Mouse (Mus musculus): ENCODE results near the gene Gtsf1l. TPM values are rescaled to one million over a fixed set of nuclear protein-coding genes. Genes with fewer than 3 reads are reported as not detected.

Gene Gtsf1l
- total RNA-seq, 2 experiments from 2014 or later: not detected

DNA sequence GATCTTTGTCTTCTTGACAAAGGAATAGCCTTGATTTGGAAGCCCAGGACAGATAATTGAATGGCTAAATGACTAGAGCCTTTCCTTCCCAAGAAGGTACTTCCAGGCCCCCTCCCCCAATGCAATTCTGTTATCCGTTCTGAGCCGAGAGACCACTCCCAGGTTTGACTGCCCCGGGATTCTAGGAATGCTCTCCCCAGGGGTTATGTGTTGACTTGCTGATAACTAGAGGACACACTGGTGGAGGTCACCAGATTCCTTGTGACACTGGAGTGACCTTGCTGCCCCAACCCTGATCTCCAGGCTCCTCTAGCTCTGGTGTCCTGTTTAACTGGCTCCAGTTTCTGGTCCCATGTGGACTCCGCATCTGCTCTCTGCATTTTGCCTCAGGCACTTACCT lies 35.6 kb downstream of the Gtsf1l start:
- DNase-seq (ENCODE audit: low spot score): no peak

DNA sequence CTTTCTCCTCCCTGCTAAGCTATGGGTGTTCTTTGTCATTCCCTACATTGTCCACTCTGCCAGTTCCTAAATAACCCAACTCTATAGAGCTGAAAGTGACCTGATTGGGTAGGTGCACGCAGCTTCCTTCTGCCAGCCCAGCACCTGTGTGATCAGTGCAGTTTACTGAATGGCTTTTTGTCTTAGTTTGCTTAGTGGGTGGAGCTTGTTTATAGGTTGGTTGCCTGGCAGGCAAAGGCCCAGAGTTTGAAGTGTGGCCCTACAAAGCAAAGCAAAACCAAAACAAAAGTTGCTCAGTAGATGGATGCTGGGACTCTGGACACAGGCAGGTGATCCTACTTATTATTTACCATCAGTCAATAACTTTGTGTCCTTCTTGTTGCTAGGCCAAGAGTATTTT lies 36.0 kb downstream of the Gtsf1l start:
- no peak for DNase-seq (ENCODE audit: low spot score)

- no peak for DNase-seq (ENCODE audit: low spot score)
Measured at GRCm38 (mm10) chr2:163049116-163049515, 38.5 kb downstream of the Gtsf1l start.

DNA sequence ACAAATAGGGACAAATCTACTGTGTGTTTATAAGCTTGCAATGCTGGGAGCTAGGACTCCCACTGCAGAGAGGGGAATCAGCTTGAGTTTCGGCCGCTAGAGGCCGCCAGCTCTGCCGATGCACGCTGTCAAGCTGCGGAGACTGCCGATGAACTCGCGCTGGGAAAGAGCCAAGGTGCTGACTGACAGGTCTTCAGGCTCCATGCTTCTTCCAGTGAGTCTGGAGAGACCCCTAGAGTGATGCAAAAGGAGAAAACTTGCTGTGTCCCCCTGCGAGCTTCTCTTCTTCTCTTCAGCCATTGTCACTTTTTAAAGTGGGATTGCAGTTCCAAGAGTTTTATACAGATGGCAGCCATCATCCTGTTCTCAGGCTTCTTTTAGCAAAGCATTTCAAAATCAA lies 39.5 kb downstream of the Gtsf1l start:
- peak; percentile 54 for DNase-seq (ENCODE audit: low spot score)

GRCm38 (mm10) chr2:163039940-163040339 lies 47.7 kb downstream of the Gtsf1l start:
- no peak for DNase-seq (ENCODE audit: low spot score)

Small RNAs within 50 kb of the gene (microRNA-seq; reads per million reads assigned to microRNA genes)
- gene Gm22174 (not detected), gene Mir7003 (not detected)

Other genes starting within 250 kb of the Gtsf1l start
- gene Srsf6, start 156.3 kb downstream of the Gtsf1l start, total RNA-seq (2021): 10 to 100 TPM; 38.1 to 38.4 TPM
- not detected for gene L3mbtl1, start 144.4 kb downstream of the Gtsf1l start, total RNA-seq (2021)
- gene Sgk2, start 100.5 kb downstream of the Gtsf1l start, total RNA-seq (2021): not detected
- gene Ift52, start 70.5 kb downstream of the Gtsf1l start, total RNA-seq (2021): 10 to 100 TPM; 15.7 to 16.7 TPM
- gene Mybl2, start 33.2 kb downstream of the Gtsf1l start, total RNA-seq (2021): under 1 TPM; 0.12 to 0.25 TPM
- under 1 TPM; 0.09 to 0.26 TPM for gene Tox2, start 115.3 kb upstream of the Gtsf1l start, total RNA-seq (2021)